Mouse (Mus musculus) spleen, adult 2 months (tissue): Measurements from ENCODE around the gene Kctd15. TPM values are rescaled to one million over a fixed set of nuclear protein-coding genes. Genes with fewer than 3 reads are reported as not detected.

Source experiments
- DNase-seq, 2 experiments: peaks; one replicate each; pipeline versions ENCODE4 v3.0.0 to v3.0.0-alpha.2; 2012 to 2021; ENCODE audit warnings: low spot score in 2 of 2, low read depth in 1 of 2
- H3K27ac ChIP-seq: fragments of 200-500 bp; 2 replicates; pipeline ENCODE4 v1.5.1; 2012; ENCODE audit warnings: low read length, inconsistent platforms; ENCODE audit not compliant: insufficient read depth
- H3K27me3 ChIP-seq: fragments of 200-500 bp; 2 replicates; pipeline ENCODE4 v1.6.1; 2012; ENCODE audit warnings: mild to moderate bottlenecking, moderate library complexity, low read length, inconsistent platforms; ENCODE audit not compliant: control insufficient read depth, insufficient read depth
- H3K36me3 ChIP-seq: fragments of 200-500 bp; 2 replicates; pipeline ENCODE4 v1.6.1; 2012; ENCODE audit warnings: mild to moderate bottlenecking, low read length, inconsistent platforms; ENCODE audit not compliant: control insufficient read depth, insufficient read depth
- H3K4me1 ChIP-seq: fragments of 200-500 bp; 2 replicates; pipeline ENCODE4 v1.6.1; 2011; ENCODE audit warnings: inconsistent platforms; ENCODE audit not compliant: control insufficient read depth, insufficient read depth, insufficient read length
- H3K4me3 ChIP-seq: fragments of 200-500 bp; 2 replicates; pipeline ENCODE4 v1.5.1; 2011; ENCODE audit warnings: mild to moderate bottlenecking, inconsistent platforms; ENCODE audit not compliant: insufficient read depth, insufficient read length; ENCODE audit errors: extremely low read depth
- CTCF ChIP-seq: fragments of 200-500 bp; IDR thresholded peaks from 2 replicates; pipeline ENCODE4 v1.5.1; 2011; ENCODE audit warnings: mild to moderate bottlenecking, inconsistent platforms; ENCODE audit not compliant: insufficient read depth, insufficient read length, insufficient replicate concordance; ENCODE audit errors: extremely low read depth
- POLR2A ChIP-seq: fragments of 200-500 bp; IDR thresholded peaks from 2 replicates; pipeline ENCODE4 v1.6.1; 2011; ENCODE audit warnings: low read depth, low read length, inconsistent platforms
- WGBS: fragments of 180-500 bp; shearing (Covaris S2); methylation state at CpG from one replicate; pipeline ENCODE4 v1.1.7; 2018; 5-methylcytosine and 5-hydroxymethylcytosine counted together
- polyA plus RNA-seq: library from polyadenylated mRNA; depleted of rRNA; stranded (reverse); fragments of >200 nt; gene quantifications from 2 replicates; pipeline ENCODE4 v1.2.3, GENCODE M21; 2012

The Kctd15 gene
- polyA plus RNA-seq, 1 experiment, result 7.4 TPM

GRCm38 (mm10) chr7:34670778-34671177 lies 14.2 kb upstream of the Kctd15 start:
- TF ChIP-seq CTCF, result no peak
- no peak for TF ChIP-seq POLR2A
- Histone ChIP-seq H3K27me3 (peaks cover 3% of the 10 kb centered on the region; the same call in 1 of the 2 replicates), H3K27ac (no peak overlapping the region), H3K4me1 (no peaks in the 10 kb centered on the region), H3K36me3 (no peaks in the 10 kb centered on the region), H3K4me3 (no peak overlapping the region)
- 81% methylated on average over 3 of the region's 3 CpGs for WGBS
- DNase-seq, result no peak

- Histone ChIP-seq H3K27me3 (no peaks in the 10 kb centered on the region), H3K4me1 (no peaks in the 10 kb centered on the region), H3K27ac (no peak overlapping the region), H3K4me3 (no peak overlapping the region), H3K36me3 (no peaks in the 10 kb centered on the region)
- DNase-seq, result no peak
- 45% methylated on average over 9 of the region's 9 CpGs for WGBS
- TF ChIP-seq POLR2A (no peak), CTCF (no peak)
Observed at GRCm38 (mm10) chr7:34669336-34669735, 12.8 kb upstream of the Kctd15 start.

GRCm38 (mm10) chr7:34667874-34668273 lies 11.3 kb upstream of the Kctd15 start:
- no peak for DNase-seq
- TF ChIP-seq POLR2A, result no peak

GRCm38 (mm10) chr7:34663145-34663544 lies 6.6 kb upstream of the Kctd15 start:
- no peak for TF ChIP-seq POLR2A
- no peak for TF ChIP-seq CTCF
- Histone ChIP-seq H3K4me1 (no peaks in the 10 kb centered on the region), H3K27ac (no peak overlapping the region), H3K27me3 (no peaks in the 10 kb centered on the region), H3K36me3 (no peaks in the 10 kb centered on the region), H3K4me3 (no peak overlapping the region)
- 60% methylated on average over 7 of the region's 7 CpGs for WGBS
- DNase-seq, result no peak

More at GRCm38 (mm10) chr7:34667874-34668273, 11.3 kb upstream of the Kctd15 start:
- Histone ChIP-seq H3K4me3 (no peak overlapping the region), H3K27me3 (no peaks in the 10 kb centered on the region), H3K27ac (no peak overlapping the region), H3K4me1 (no peaks in the 10 kb centered on the region), H3K36me3 (no peaks in the 10 kb centered on the region)
- WGBS, result 86% methylated on average over 16 of the region's 16 CpGs

- no peaks in the 10 kb centered on the region for H3K27me3 ChIP-seq
- no peak overlapping the region for H3K27ac ChIP-seq
- TF ChIP-seq POLR2A, result no peak
- no peak for TF ChIP-seq CTCF
- DNase-seq, result no peak
- no peaks in the 10 kb centered on the region for H3K4me1 ChIP-seq
- WGBS, result 58% methylated on average over 5 of the region's 5 CpGs
- no peak overlapping the region for H3K4me3 ChIP-seq
- H3K36me3 ChIP-seq, result no peaks in the 10 kb centered on the region
Observed at GRCm38 (mm10) chr7:34662227-34662626, 5.7 kb upstream of the Kctd15 start.

- H3K27ac ChIP-seq, result no peak overlapping the region
- 74% methylated on average over 6 of the region's 6 CpGs for WGBS
- DNase-seq, result no peak
Observed at GRCm38 (mm10) chr7:34659386-34660085, 3.0 kb upstream of the Kctd15 start.

More at GRCm38 (mm10) chr7:34659386-34660085, 3.0 kb upstream of the Kctd15 start:
- no peak overlapping the region for H3K4me3 ChIP-seq
- TF ChIP-seq CTCF (no peak), POLR2A (no peak)
- peaks cover 12% of the 10 kb centered on the region for H3K27me3 ChIP-seq
- no peaks in the 10 kb centered on the region for H3K36me3 ChIP-seq
- peaks cover 4% of the 10 kb centered on the region; the same call in 1 of the 2 replicates for H3K4me1 ChIP-seq
